Mouse (Mus musculus) cerebellum, adult 2 months (tissue): ENCODE measurements around the gene Shank3.

ENCODE experiments used
- CTCF ChIP-seq: fragments of 200-500 bp; IDR thresholded peaks from 2 replicates; pipeline ENCODE4 v1.5.1; 2011; ENCODE audit warnings: low read depth, mild to moderate bottlenecking, control low read depth, low read length, moderate library complexity, borderline replicate concordance; ENCODE audit not compliant: insufficient read depth
- POLR2A ChIP-seq: fragments of 200-500 bp; IDR thresholded peaks from 2 replicates; pipeline ENCODE4 v1.6.1; 2011; ENCODE audit warnings: low read length, control low read depth, borderline replicate concordance; ENCODE audit not compliant: insufficient read depth

DNA sequence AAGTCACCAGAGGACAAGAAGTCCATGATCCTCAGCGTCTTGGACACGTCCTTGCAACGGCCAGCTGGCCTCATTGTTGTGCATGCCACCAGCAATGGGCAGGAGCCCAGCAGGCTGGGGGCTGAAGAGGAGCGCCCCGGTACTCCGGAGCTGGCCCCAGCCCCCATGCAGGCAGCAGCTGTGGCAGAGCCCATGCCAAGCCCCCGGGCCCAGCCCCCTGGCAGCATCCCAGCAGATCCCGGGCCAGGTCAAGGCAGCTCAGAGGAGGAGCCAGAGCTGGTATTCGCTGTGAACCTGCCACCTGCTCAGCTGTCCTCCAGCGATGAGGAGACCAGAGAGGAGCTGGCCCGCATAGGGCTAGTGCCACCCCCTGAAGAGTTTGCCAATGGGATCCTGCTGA, 49.4 kb downstream of the Shank3 start:
- no peak for TF ChIP-seq POLR2A
- no peak for TF ChIP-seq CTCF
